Mouse (Mus musculus): ENCODE results near the gene Setd1a. TPM values are rescaled to one million over a fixed set of nuclear protein-coding genes. Genes with fewer than 3 reads are reported as not detected.
A peak's percentile ranks its signal among the peaks of the same experiment; 100 is the strongest.
"Not testable (repeated sequence)": the region's sequence is repeated elsewhere in the genome, so short reads cannot be mapped to it uniquely, and the experiment has no call there.

Setd1a gene
- polyA plus RNA-seq, 1 experiment from 2014 or later: 6.2 TPM

- Histone ChIP-seq H3K9me3 (ENCODE audit: control insufficient read depth, low read length) (no peaks in the 10 kb centered on the region), H3K9ac (ENCODE audit: low read depth, low read length) (peak overlapping the region; percentile 97), H3K4me2 (ENCODE audit: low read depth, low read length) (peak overlapping the region; percentile 74), H3K4me3 (ENCODE audit: low read length) (peak overlapping the region; percentile 84), H3K27ac (ENCODE audit: low read length) (peak overlapping the region; percentile 90), H3K36me3 (ENCODE audit: control insufficient read depth, insufficient read depth, low read length) (0 out of 2 replicates have a peak, but pooled peaks cover 5% of the 10 kb centered on the region), H3K4me1 (ENCODE audit: control insufficient read depth, insufficient read depth, low read length) (peaks cover 17% of the 10 kb centered on the region), H3K27me3 (replicated peaks; ENCODE audit: control insufficient read depth, insufficient read depth, low read length) (no peaks in the 10 kb centered on the region)
- peak; percentile 41 for ATAC-seq
- WGBS: 1% methylated on average over 27 of the region's 27 CpGs
These were observed 6.2 kb upstream of the Setd1a start for GRCm38 (mm10) chr7:127770039-127770905.

- Histone ChIP-seq H3K9ac (ENCODE audit: low read depth, low read length) (no peak overlapping the region), H3K4me2 (ENCODE audit: low read depth, low read length) (no peak overlapping the region), H3K36me3 (ENCODE audit: control insufficient read depth, insufficient read depth, low read length) (0 out of 2 replicates have a peak, but pooled peaks cover 5% of the 10 kb centered on the region), H3K9me3 (ENCODE audit: control insufficient read depth, low read length) (no peaks in the 10 kb centered on the region), H3K4me3 (ENCODE audit: low read length) (no peak overlapping the region), H3K27me3 (replicated peaks; ENCODE audit: control insufficient read depth, insufficient read depth, low read length) (no peaks in the 10 kb centered on the region), H3K27ac (ENCODE audit: low read length) (no peak overlapping the region), H3K4me1 (ENCODE audit: control insufficient read depth, insufficient read depth, low read length) (peaks cover 17% of the 10 kb centered on the region)
- no peak for ATAC-seq
- WGBS: 69% methylated on average over 5 of the region's 5 CpGs
These were observed 5.2 kb upstream of the Setd1a start for GRCm38 (mm10) chr7:127771262-127771661.

- H3K4me1 ChIP-seq (ENCODE audit: control insufficient read depth, insufficient read depth, low read length): peaks cover 17% of the 10 kb centered on the region
- no peak overlapping the region for H3K9ac ChIP-seq (ENCODE audit: low read depth, low read length)
- 0 out of 2 replicates have a peak, but pooled peaks cover 5% of the 10 kb centered on the region for H3K36me3 ChIP-seq (ENCODE audit: control insufficient read depth, insufficient read depth, low read length)
- H3K9me3 ChIP-seq (ENCODE audit: control insufficient read depth, low read length): no peaks in the 10 kb centered on the region
- H3K27me3 ChIP-seq (replicated peaks; ENCODE audit: control insufficient read depth, insufficient read depth, low read length): no peaks in the 10 kb centered on the region
- 50% methylated on average over 3 of the region's 3 CpGs for WGBS
- H3K27ac ChIP-seq (ENCODE audit: low read length): no peak overlapping the region
- no peak overlapping the region for H3K4me2 ChIP-seq (ENCODE audit: low read depth, low read length)
- no peak overlapping the region for H3K4me3 ChIP-seq (ENCODE audit: low read length)
- no peak for ATAC-seq
These were observed 4.4 kb upstream of the Setd1a start for GRCm38 (mm10) chr7:127772080-127772479.

GRCm38 (mm10) chr7:127772557-127772956, 3.9 kb upstream of the Setd1a start:
- H3K36me3 ChIP-seq (ENCODE audit: control insufficient read depth, insufficient read depth, low read length): 0 out of 2 replicates have a peak, but pooled peaks cover 2% of the 10 kb centered on the region
- no peak for ATAC-seq
- no peak overlapping the region for H3K9ac ChIP-seq (ENCODE audit: low read depth, low read length)
- no peaks in the 10 kb centered on the region for H3K9me3 ChIP-seq (ENCODE audit: control insufficient read depth, low read length)
- H3K27me3 ChIP-seq (replicated peaks; ENCODE audit: control insufficient read depth, insufficient read depth, low read length): no peaks in the 10 kb centered on the region
- H3K27ac ChIP-seq (ENCODE audit: low read length): no peak overlapping the region
- WGBS: 96% methylated on average over 1 of the region's 1 CpGs
- H3K4me1 ChIP-seq (ENCODE audit: control insufficient read depth, insufficient read depth, low read length): peaks cover 17% of the 10 kb centered on the region
- no peak overlapping the region for H3K4me2 ChIP-seq (ENCODE audit: low read depth, low read length)
- H3K4me3 ChIP-seq (ENCODE audit: low read length): no peak overlapping the region

- H3K36me3 ChIP-seq (ENCODE audit: control insufficient read depth, insufficient read depth, low read length): no peaks in the 10 kb centered on the region
- no peak overlapping the region for H3K4me3 ChIP-seq (ENCODE audit: low read length)
- no peak overlapping the region for H3K27ac ChIP-seq (ENCODE audit: low read length)
- H3K4me2 ChIP-seq (ENCODE audit: low read depth, low read length): no peak overlapping the region
- H3K4me1 ChIP-seq (ENCODE audit: control insufficient read depth, insufficient read depth, low read length): peaks cover 21% of the 10 kb centered on the region
- no peak for ATAC-seq
- no peaks in the 10 kb centered on the region for H3K27me3 ChIP-seq (replicated peaks; ENCODE audit: control insufficient read depth, insufficient read depth, low read length)
- no peaks in the 10 kb centered on the region for H3K9me3 ChIP-seq (ENCODE audit: control insufficient read depth, low read length)
- H3K9ac ChIP-seq (ENCODE audit: low read depth, low read length): no peak overlapping the region
- WGBS: 38% methylated on average over 9 of the region's 9 CpGs
These were observed 2.6 kb upstream of the Setd1a start for GRCm38 (mm10) chr7:127773664-127774384.

GRCm38 (mm10) chr7:127775837-127776236, 633 bp upstream of the Setd1a start:
- H3K4me3 ChIP-seq (ENCODE audit: low read length): peak overlapping the region; percentile 84
- peak overlapping the region; percentile 95 for H3K9ac ChIP-seq (ENCODE audit: low read depth, low read length)

GRCm38 (mm10) chr7:127776878-127777473, 506 bp downstream of the Setd1a start:
- Histone ChIP-seq H3K4me3 (ENCODE audit: low read length) (peak overlapping the region; percentile 84), H3K4me1 (ENCODE audit: control insufficient read depth, insufficient read depth, low read length) (peaks cover 11% of the 10 kb centered on the region), H3K27ac (ENCODE audit: low read length) (peak overlapping the region; percentile 98), H3K4me2 (ENCODE audit: low read depth, low read length) (peak overlapping the region; percentile 49), H3K9ac (ENCODE audit: low read depth, low read length) (peak overlapping the region; percentile 95), H3K36me3 (ENCODE audit: control insufficient read depth, insufficient read depth, low read length) (0 out of 2 replicates have a peak, but pooled peaks cover 4% of the 10 kb centered on the region), H3K9me3 (ENCODE audit: control insufficient read depth, low read length) (no peaks in the 10 kb centered on the region), H3K27me3 (replicated peaks; ENCODE audit: control insufficient read depth, insufficient read depth, low read length) (no peaks in the 10 kb centered on the region)
- WGBS: under 1% methylated on average over 57 of the region's 70 CpGs
- peak; percentile 95 for ATAC-seq

More at GRCm38 (mm10) chr7:127775837-127776236, 633 bp upstream of the Setd1a start:
- Histone ChIP-seq H3K4me2 (ENCODE audit: low read depth, low read length) (peak overlapping the region; percentile 49), H3K4me1 (ENCODE audit: control insufficient read depth, insufficient read depth, low read length) (peaks cover 18% of the 10 kb centered on the region)
- WGBS: 77% methylated on average over 7 of the region's 7 CpGs
- H3K36me3 ChIP-seq (ENCODE audit: control insufficient read depth, insufficient read depth, low read length); H3K9me3 ChIP-seq (ENCODE audit: control insufficient read depth, low read length); H3K27me3 ChIP-seq (replicated peaks; ENCODE audit: control insufficient read depth, insufficient read depth, low read length); ATAC-seq; H3K27ac ChIP-seq (ENCODE audit: low read length): not testable (repeated sequence)

GRCm38 (mm10) chr7:127777474-127778266, 1.2 kb downstream of the Setd1a start:
- peak; percentile 52 for ATAC-seq
- 3% methylated on average over 59 of the region's 66 CpGs for whole genome bisulfite sequencing

More at GRCm38 (mm10) chr7:127777474-127778266, 1.2 kb downstream of the Setd1a start:
- Histone ChIP-seq H3K36me3 (ENCODE audit: control insufficient read depth, insufficient read depth, low read length) (0 out of 2 replicates have a peak, but pooled peaks cover 4% of the 10 kb centered on the region), H3K4me1 (ENCODE audit: control insufficient read depth, insufficient read depth, low read length) (peaks cover 11% of the 10 kb centered on the region), H3K4me3 (ENCODE audit: low read length) (peak overlapping the region; percentile 84), H3K4me2 (ENCODE audit: low read depth, low read length) (peak overlapping the region; percentile 89), H3K27me3 (replicated peaks; ENCODE audit: control insufficient read depth, insufficient read depth, low read length) (no peaks in the 10 kb centered on the region), H3K9me3 (ENCODE audit: control insufficient read depth, low read length) (no peaks in the 10 kb centered on the region), H3K27ac (ENCODE audit: low read length) (peak overlapping the region; percentile 98), H3K9ac (ENCODE audit: low read depth, low read length) (peak overlapping the region; percentile 95)
